Mouse (Mus musculus) forebrain, embryonic 14.5 days (tissue): ENCODE results near the gene Rell1. TPM values are rescaled to one million over a fixed set of nuclear protein-coding genes. Genes with fewer than 3 reads are reported as not detected.

Experiments used
- ATAC-seq: fragments of 200-750 bp; cut with Nextera tagmentation; 2 replicates; pipeline ENCODE4 v1.8.0; 2017; ENCODE audit warnings: mild to moderate bottlenecking, moderate library complexity
- DNase-seq: peaks from one replicate; pipeline ENCODE4 v3.0.0-alpha.2; 2015; ENCODE audit warnings: low spot score
- H3K27ac ChIP-seq: fragments of 300-500 bp; sonication (generic); 2 replicates; pipeline ENCODE4 v1.5.1; 2014; ENCODE audit warnings: low read depth, mild to moderate bottlenecking, control low read depth, low read length, moderate library complexity
- H3K27me3 ChIP-seq: fragments of 300-500 bp; sonication (generic); replicated peaks from 2 replicates; pipeline ENCODE4 v1.6.1; 2014; ENCODE audit warnings: low read length, control low read depth, mixed read lengths; ENCODE audit not compliant: control insufficient read depth, insufficient read depth
- H3K36me3 ChIP-seq: fragments of 300-500 bp; sonication (generic); 2 replicates; pipeline ENCODE4 v1.6.1; 2014; ENCODE audit warnings: low read length, control low read depth; ENCODE audit not compliant: control insufficient read depth, insufficient read depth
- H3K4me1 ChIP-seq: fragments of 300-500 bp; sonication (generic); 2 replicates; pipeline ENCODE4 v1.6.1; 2014; ENCODE audit warnings: antibody characterized with exemption, low read length, control low read depth; ENCODE audit not compliant: control insufficient read depth, insufficient read depth
- H3K4me2 ChIP-seq: fragments of 300-500 bp; sonication (generic); 2 replicates; pipeline ENCODE4 v1.6.1; 2014; ENCODE audit warnings: mild to moderate bottlenecking, control low read depth, low read length
- H3K4me3 ChIP-seq: fragments of 300-500 bp; sonication (generic); 2 replicates; pipeline ENCODE4 v1.5.1; 2014; ENCODE audit warnings: low read depth, low read length, control low read depth
- H3K9ac ChIP-seq: fragments of 300-500 bp; sonication (generic); 2 replicates; pipeline ENCODE4 v1.6.1; 2014; ENCODE audit warnings: mild to moderate bottlenecking, low read length, control low read depth, moderate library complexity
- H3K9me3 ChIP-seq: fragments of 300-500 bp; sonication (generic); replicated peaks from 2 replicates; pipeline ENCODE4 v1.6.1; 2016; ENCODE audit warnings: low read length, control low read depth, mixed read lengths; ENCODE audit not compliant: control insufficient read depth
- WGBS: fragments of 180-500 bp; shearing (Covaris S2); extraction: QIAGEN DNeasy Blood & Tissue Kit; methylation state at CpG from one replicate; pipeline ENCODE4 v1.1.7; 2014; 5-methylcytosine and 5-hydroxymethylcytosine counted together
- polyA plus RNA-seq: library from polyadenylated mRNA; unstranded; fragments of >200 nt; fragmentation: Nextera tagmentation; extraction: Ambion mirVana; gene quantifications from 2 replicates; pipeline ENCODE4 v1.2.1, GENCODE M21; 2014

The Rell1 gene
- polyA plus RNA-seq, 1 experiment from 2014 or later, result 9.3 TPM

GRCm38 (mm10) chr5:63958963-63959708, 9.6 kb downstream of the Rell1 start:
- Histone ChIP-seq H3K27ac (no peak overlapping the region), H3K27me3 (no peaks in the 10 kb centered on the region), H3K4me2 (no peak overlapping the region), H3K9ac (no peak overlapping the region), H3K4me1 (no peaks in the 10 kb centered on the region), H3K36me3 (no peaks in the 10 kb centered on the region), H3K9me3 (no peaks in the 10 kb centered on the region), H3K4me3 (no peak overlapping the region)
- ATAC-seq, result no peak
- 79% methylated on average over 18 of the region's 18 CpGs for WGBS
- no peak for DNase-seq

- H3K27ac ChIP-seq, result no peak overlapping the region
- 71% methylated on average over 8 of the region's 8 CpGs for WGBS
- peak; percentile 37; the same call in 1 of the 2 replicates for ATAC-seq
- peak; percentile 42 for DNase-seq
- H3K9ac ChIP-seq, result no peak overlapping the region
- H3K4me1 ChIP-seq, result no peaks in the 10 kb centered on the region
- no peaks in the 10 kb centered on the region for H3K36me3 ChIP-seq
- H3K9me3 ChIP-seq, result no peaks in the 10 kb centered on the region
- H3K4me2 ChIP-seq, result no peak overlapping the region
- no peaks in the 10 kb centered on the region for H3K27me3 ChIP-seq
- H3K4me3 ChIP-seq, result no peak overlapping the region
Observed at GRCm38 (mm10) chr5:63957607-63958006, 11.1 kb downstream of the Rell1 start.

GRCm38 (mm10) chr5:63956411-63956810, 12.3 kb downstream of the Rell1 start:
- Histone ChIP-seq H3K9me3 (no peaks in the 10 kb centered on the region), H3K27me3 (no peaks in the 10 kb centered on the region), H3K27ac (no peak overlapping the region), H3K4me3 (no peak overlapping the region), H3K9ac (no peak overlapping the region), H3K4me1 (no peaks in the 10 kb centered on the region), H3K36me3 (no peaks in the 10 kb centered on the region), H3K4me2 (no peak overlapping the region)
- ATAC-seq (no peak), DNase-seq (no peak)
- WGBS, result 94% methylated on average over 11 of the region's 11 CpGs

DNA sequence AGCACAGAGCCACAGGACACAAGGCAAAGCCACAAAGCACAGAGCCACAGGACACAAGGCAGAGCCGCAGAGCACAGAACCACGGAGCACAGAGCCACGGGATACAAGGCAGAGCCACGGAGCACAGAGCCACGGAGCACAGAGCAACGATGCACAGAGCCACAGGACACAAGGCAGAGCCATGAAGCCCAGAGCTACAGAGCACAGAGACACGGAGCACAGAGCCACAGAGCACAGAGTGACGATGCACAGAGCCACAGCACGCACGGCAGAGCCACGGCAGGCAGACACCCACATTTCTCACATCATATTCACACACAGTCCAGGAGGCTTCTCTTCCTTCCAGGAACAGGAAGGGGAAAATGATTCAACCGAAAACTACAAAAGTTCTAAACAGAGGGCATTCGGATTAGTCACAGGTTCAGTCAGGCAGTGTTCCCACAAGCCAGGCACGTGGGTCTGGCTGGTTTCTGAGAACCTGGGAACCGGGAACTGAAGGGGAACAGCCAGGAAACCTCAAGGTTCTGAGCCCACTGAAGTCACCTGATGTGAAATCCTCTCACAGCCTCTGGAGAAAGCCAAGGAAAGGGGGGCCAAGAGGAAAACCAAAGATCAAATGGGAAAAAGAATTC, 15.2 kb downstream of the Rell1 start:
- no peak overlapping the region for H3K4me3 ChIP-seq

GRCm38 (mm10) chr5:63952039-63952438, 16.7 kb downstream of the Rell1 start:
- Histone ChIP-seq H3K4me2 (no peak overlapping the region), H3K4me1 (no peaks in the 10 kb centered on the region), H3K9ac (no peak overlapping the region), H3K36me3 (no peaks in the 10 kb centered on the region), H3K27ac (no peak overlapping the region), H3K4me3 (no peak overlapping the region), H3K27me3 (no peaks in the 10 kb centered on the region), H3K9me3 (no peaks in the 10 kb centered on the region)
- WGBS, result 95% methylated on average over 6 of the region's 6 CpGs
- DNase-seq, result no peak
- ATAC-seq, result no peak

More for the DNA sequence above, 15.2 kb downstream of the Rell1 start:
- no peaks in the 10 kb centered on the region for H3K27me3 ChIP-seq
- H3K9me3 ChIP-seq, result no peaks in the 10 kb centered on the region
- WGBS, result 93% methylated on average over 15 of the region's 15 CpGs
- H3K4me1 ChIP-seq, result no peaks in the 10 kb centered on the region
- DNase-seq (no peak), ATAC-seq (no peak)
- H3K27ac ChIP-seq, result no peak overlapping the region
- no peak overlapping the region for H3K4me2 ChIP-seq
- H3K36me3 ChIP-seq, result no peaks in the 10 kb centered on the region
- no peak overlapping the region for H3K9ac ChIP-seq

DNA sequence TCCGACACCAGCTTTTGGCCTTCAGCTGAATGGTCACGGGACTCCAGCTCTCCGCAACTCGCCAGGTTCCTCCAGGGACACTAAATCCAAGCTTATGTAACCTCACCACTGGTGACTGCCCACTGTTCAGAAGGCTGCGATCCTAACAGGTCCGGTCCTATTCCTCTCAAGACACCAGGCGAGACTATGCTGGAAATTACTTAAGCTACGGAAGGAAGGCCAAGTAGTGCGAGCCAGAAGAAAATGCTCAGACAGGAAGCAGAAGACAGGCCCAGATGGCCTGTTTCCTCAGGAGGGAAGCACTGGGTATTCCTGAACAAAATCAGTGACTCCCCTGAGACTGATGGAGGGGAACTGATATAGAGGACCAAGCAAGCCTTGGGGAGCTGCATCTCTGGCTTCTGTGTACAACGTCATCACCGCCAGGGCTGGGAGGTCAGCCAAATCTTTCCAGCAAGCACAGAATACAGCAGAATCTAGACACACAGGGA, 17.2 kb downstream of the Rell1 start:
- no peak overlapping the region for H3K9ac ChIP-seq
- no peaks in the 10 kb centered on the region for H3K9me3 ChIP-seq
- H3K36me3 ChIP-seq, result no peaks in the 10 kb centered on the region
- H3K4me3 ChIP-seq, result no peak overlapping the region
- DNase-seq, result peak; percentile 8
- H3K4me1 ChIP-seq, result no peaks in the 10 kb centered on the region
- H3K4me2 ChIP-seq, result no peak overlapping the region
- no peak for ATAC-seq
- H3K27ac ChIP-seq, result no peak overlapping the region
- 89% methylated on average over 11 of the region's 11 CpGs for WGBS
- no peaks in the 10 kb centered on the region for H3K27me3 ChIP-seq

GRCm38 (mm10) chr5:63949195-63949594, 19.5 kb downstream of the Rell1 start:
- no peaks in the 10 kb centered on the region for H3K9me3 ChIP-seq
- H3K4me1 ChIP-seq, result no peaks in the 10 kb centered on the region
- H3K27me3 ChIP-seq, result no peaks in the 10 kb centered on the region
- no peaks in the 10 kb centered on the region for H3K36me3 ChIP-seq
- H3K27ac ChIP-seq, result no peak overlapping the region
- no peak for DNase-seq
- no peak overlapping the region for H3K4me2 ChIP-seq
- H3K9ac ChIP-seq, result no peak overlapping the region
- ATAC-seq, result no peak
- WGBS, result 50% methylated on average over 3 of the region's 3 CpGs
- H3K4me3 ChIP-seq, result no peak overlapping the region

GRCm38 (mm10) chr5:63947526-63947925, 21.2 kb downstream of the Rell1 start:
- WGBS, result 60% methylated on average over 8 of the region's 8 CpGs
- no peaks in the 10 kb centered on the region for H3K36me3 ChIP-seq
- no peaks in the 10 kb centered on the region for H3K27me3 ChIP-seq
- DNase-seq (no peak), ATAC-seq (no peak)
- H3K4me1 ChIP-seq, result no peaks in the 10 kb centered on the region
- no peak overlapping the region for H3K4me3 ChIP-seq
- no peaks in the 10 kb centered on the region for H3K9me3 ChIP-seq
- no peak overlapping the region for H3K4me2 ChIP-seq
- H3K27ac ChIP-seq, result no peak overlapping the region
- no peak overlapping the region for H3K9ac ChIP-seq

- no peak for DNase-seq
- H3K4me3 ChIP-seq, result no peak overlapping the region
- no peaks in the 10 kb centered on the region for H3K4me1 ChIP-seq
- H3K27me3 ChIP-seq, result no peaks in the 10 kb centered on the region
- H3K4me2 ChIP-seq, result no peak overlapping the region
- no peak overlapping the region for H3K9ac ChIP-seq
- no peak overlapping the region for H3K27ac ChIP-seq
- no peaks in the 10 kb centered on the region for H3K36me3 ChIP-seq
- WGBS, result 94% methylated on average over 9 of the region's 9 CpGs
- H3K9me3 ChIP-seq, result no peaks in the 10 kb centered on the region
- no peak for ATAC-seq
Observed at GRCm38 (mm10) chr5:63943291-63943690, 25.4 kb downstream of the Rell1 start.
